Mouse (Mus musculus) embryonic facial prominence, embryonic 15.5 days (tissue): Measurements from ENCODE around the gene Grm4. TPM values are rescaled to one million over a fixed set of nuclear protein-coding genes. Genes with fewer than 3 reads are reported as not detected.
A peak's percentile ranks its signal among the peaks of the same experiment; 100 is the strongest.

Source experiments
- ATAC-seq: fragments of 200-750 bp; cut with Nextera tagmentation; 2 replicates; pipeline ENCODE4 v1.8.0; 2017; ENCODE audit warnings: low read depth, moderate TSS enrichment; ENCODE audit not compliant: insufficient number of reproducible peaks, low FRiP score, low TSS enrichment
- H3K27ac ChIP-seq: fragments of 300-500 bp; sonication (generic); replicated peaks from 2 replicates; pipeline ENCODE4 v1.5.1; 2015; ENCODE audit warnings: mild to moderate bottlenecking, inconsistent platforms
- H3K27me3 ChIP-seq: fragments of 300-500 bp; sonication (generic); 2 replicates; pipeline ENCODE4 v1.6.1; 2015; ENCODE audit warnings: inconsistent platforms
- H3K36me3 ChIP-seq: fragments of 300-500 bp; sonication (generic); 2 replicates; pipeline ENCODE4 v1.6.1; 2015; ENCODE audit warnings: mild to moderate bottlenecking, inconsistent platforms
- H3K4me1 ChIP-seq: fragments of 300-500 bp; sonication (generic); 2 replicates; pipeline ENCODE4 v1.6.1; 2015; ENCODE audit warnings: inconsistent platforms
- H3K4me2 ChIP-seq: fragments of 300-500 bp; sonication (generic); replicated peaks from 2 replicates; pipeline ENCODE4 v1.6.1; 2015; ENCODE audit warnings: mild to moderate bottlenecking, inconsistent platforms
- H3K4me3 ChIP-seq: fragments of 300-500 bp; sonication (generic); replicated peaks from 2 replicates; pipeline ENCODE4 v1.5.1; 2015; ENCODE audit warnings: mild to moderate bottlenecking, inconsistent platforms
- H3K9ac ChIP-seq: fragments of 300-500 bp; sonication (generic); 2 replicates; pipeline ENCODE4 v1.6.1; 2015; ENCODE audit warnings: inconsistent platforms
- H3K9me3 ChIP-seq: fragments of 300-500 bp; sonication (generic); replicated peaks from 2 replicates; pipeline ENCODE4 v1.6.1; 2016; ENCODE audit warnings: inconsistent platforms
- WGBS: fragments of 180-500 bp; shearing (Covaris S2); methylation state at CpG from one replicate; pipeline ENCODE4 v1.1.7; 2015; 5-methylcytosine and 5-hydroxymethylcytosine counted together
- polyA plus RNA-seq: library from polyadenylated mRNA; unstranded; fragments of >200 nt; fragmentation: Nextera tagmentation; extraction: Ambion mirVana; gene quantifications from 2 replicates; pipeline ENCODE4 v1.2.1, GENCODE M21; 2015

Gene Grm4
- polyA plus RNA-seq, 1 experiment from 2014 or later: 0.85 TPM

DNA sequence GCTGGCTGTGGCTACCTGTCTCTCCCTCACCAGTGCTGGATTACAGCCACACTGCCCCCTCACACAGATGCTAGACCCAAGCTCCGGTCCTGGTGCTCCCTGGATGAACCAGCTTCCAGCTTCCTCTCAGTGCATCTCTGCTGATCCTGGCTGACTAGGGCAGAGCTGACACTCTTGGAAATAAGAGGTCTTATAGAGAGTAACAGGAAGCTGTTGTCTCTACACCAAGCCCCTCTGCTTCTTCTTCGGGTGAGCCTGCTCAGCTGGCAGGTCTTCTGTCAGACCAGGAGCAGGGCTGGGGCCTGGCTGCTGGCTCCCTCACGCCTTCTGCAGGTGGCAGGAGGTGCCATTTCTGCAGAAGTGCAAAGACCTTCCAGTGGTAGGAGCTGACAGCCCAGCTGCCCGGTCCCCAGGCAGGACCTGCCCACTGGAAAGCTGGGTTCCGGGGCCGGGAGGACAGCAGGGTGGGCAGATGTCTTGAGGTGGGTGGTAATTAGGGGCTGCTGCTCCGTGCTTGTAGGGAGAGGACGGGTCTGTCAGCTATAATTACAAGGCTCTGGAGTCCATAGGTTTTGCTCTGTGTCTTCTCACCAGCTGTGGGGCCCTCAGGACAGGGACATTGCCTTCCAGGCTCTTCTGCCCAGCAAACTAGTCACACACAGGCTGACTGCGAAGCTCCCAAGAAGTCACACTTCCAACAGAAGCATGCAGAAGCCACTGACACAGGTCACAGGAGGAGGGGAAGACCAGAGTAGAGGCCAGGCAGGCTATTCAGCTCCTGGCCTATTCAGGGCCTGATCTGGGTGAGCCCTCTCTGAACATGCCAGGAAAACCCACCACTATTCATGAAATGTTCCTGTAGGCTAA lies 10.7 kb downstream of the Grm4 start:
- 55% methylated on average over 9 of the region's 9 CpGs for WGBS
- no peak overlapping the region for H3K27ac ChIP-seq

DNA sequence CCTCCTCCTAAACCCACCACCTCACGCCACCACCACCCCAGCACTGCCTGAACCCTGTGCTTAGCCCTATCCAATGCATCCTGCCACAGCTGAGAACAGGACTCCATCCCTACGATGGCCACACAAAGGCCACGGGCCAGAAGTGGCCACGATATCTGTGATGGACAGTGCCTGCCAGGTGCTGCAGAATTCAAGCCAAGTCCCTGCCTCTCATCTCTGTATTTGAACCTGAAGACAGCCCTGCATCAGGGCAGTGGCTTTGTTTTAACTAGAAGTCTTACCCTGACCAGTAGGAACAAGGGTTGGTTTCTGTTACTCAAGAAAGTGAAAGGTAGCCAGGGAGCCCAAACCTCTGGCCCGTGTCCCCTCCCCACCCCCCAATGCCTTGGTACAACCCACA lies 12.1 kb downstream of the Grm4 start:
- Histone ChIP-seq H3K27ac (no peak overlapping the region), H3K9me3 (no peaks in the 10 kb centered on the region), H3K4me3 (no peak overlapping the region), H3K27me3 (peaks cover 56% of the 10 kb centered on the region), H3K4me2 (no peak overlapping the region), H3K36me3 (no peaks in the 10 kb centered on the region), H3K9ac (no peak overlapping the region), H3K4me1 (peaks cover 42% of the 10 kb centered on the region)
- ATAC-seq: no peak
- 78% methylated on average over 5 of the region's 5 CpGs for WGBS

More for the DNA sequence above, 10.7 kb downstream of the Grm4 start:
- H3K4me3 ChIP-seq: no peak overlapping the region
- H3K9ac ChIP-seq: no peak overlapping the region
- H3K4me2 ChIP-seq: no peak overlapping the region
- peaks cover 65% of the 10 kb centered on the region for H3K27me3 ChIP-seq
- H3K4me1 ChIP-seq: peaks cover 36% of the 10 kb centered on the region
- no peaks in the 10 kb centered on the region for H3K36me3 ChIP-seq
- no peak for ATAC-seq
- H3K9me3 ChIP-seq: no peaks in the 10 kb centered on the region

DNA sequence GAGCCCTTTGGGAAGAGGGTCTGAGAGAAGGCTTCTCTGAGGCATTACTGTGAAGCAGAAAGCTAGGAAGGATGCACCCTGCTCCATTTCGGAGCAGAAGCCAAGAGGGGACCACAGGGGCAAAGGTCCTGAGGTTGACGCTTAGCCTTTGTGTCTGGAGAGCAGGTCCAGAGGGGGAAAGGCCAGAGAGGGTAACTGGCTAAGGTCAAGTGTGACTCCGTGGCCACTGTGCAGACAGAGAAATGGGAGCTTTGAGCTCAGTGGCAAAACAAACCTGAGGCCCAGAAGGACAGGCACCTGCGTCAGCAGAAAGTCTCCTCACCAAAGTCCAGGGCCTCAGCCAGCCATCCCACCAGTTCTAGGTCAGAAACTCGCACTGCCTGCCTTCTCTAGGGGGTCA lies 12.7 kb downstream of the Grm4 start:
- no peaks in the 10 kb centered on the region for H3K9me3 ChIP-seq
- 66% methylated on average over 5 of the region's 5 CpGs for WGBS
- no peak overlapping the region for H3K4me2 ChIP-seq
- no peak overlapping the region for H3K4me3 ChIP-seq
- no peak overlapping the region for H3K27ac ChIP-seq
- ATAC-seq: no peak
- no peaks in the 10 kb centered on the region for H3K36me3 ChIP-seq
- peaks cover 54% of the 10 kb centered on the region for H3K27me3 ChIP-seq
- H3K9ac ChIP-seq: no peak overlapping the region
- peaks cover 37% of the 10 kb centered on the region for H3K4me1 ChIP-seq

DNA sequence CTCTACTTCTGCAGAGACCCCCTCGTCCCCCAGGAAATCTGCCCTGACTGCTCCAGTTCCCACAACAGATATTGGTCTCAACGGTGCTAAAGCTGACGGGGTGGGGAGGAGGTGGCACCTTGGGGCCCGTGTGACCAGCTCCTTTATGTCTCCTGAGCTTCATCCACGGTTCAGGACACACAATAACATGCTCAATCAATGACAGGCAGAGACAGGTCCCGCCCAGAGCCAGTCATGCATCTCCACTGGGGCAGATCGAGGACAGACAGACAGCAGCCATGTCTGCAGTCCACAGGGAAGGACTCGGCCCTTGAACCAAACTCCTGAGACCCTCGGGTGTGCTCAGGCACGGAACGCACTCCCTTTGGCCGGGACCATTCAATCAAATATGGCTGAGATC lies 13.2 kb downstream of the Grm4 start:
- peaks cover 32% of the 10 kb centered on the region for H3K4me1 ChIP-seq
- no peak for ATAC-seq
- no peak overlapping the region for H3K9ac ChIP-seq
- 70% methylated on average over 12 of the region's 12 CpGs for WGBS
- H3K27me3 ChIP-seq: peaks cover 52% of the 10 kb centered on the region
- H3K4me2 ChIP-seq: no peak overlapping the region
- no peaks in the 10 kb centered on the region for H3K36me3 ChIP-seq
- no peaks in the 10 kb centered on the region for H3K9me3 ChIP-seq
- H3K4me3 ChIP-seq: no peak overlapping the region
- no peak overlapping the region for H3K27ac ChIP-seq

DNA sequence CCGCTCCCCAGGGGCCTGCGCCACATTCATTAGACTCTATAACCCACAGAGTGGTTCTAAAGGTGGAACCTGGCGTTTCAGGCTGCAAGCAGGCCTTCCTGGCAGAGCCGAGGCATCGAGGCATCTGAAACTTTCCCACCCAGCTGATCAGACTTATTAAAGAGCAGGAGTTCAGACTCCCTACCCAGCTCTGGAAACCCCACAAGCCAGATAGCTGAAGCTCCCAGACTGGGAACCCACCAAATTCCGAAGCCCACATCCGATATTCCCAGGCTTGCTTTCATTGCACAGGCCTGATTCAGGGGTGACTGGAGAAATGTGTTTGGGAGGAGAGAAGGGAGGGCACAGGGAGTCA lies 13.6 kb downstream of the Grm4 start:
- peaks cover 52% of the 10 kb centered on the region for H3K27me3 ChIP-seq
- H3K4me2 ChIP-seq: no peak overlapping the region
- no peak for ATAC-seq
- no peak overlapping the region for H3K9ac ChIP-seq
- H3K4me3 ChIP-seq: no peak overlapping the region
- no peaks in the 10 kb centered on the region for H3K36me3 ChIP-seq
- H3K9me3 ChIP-seq: no peaks in the 10 kb centered on the region
- H3K4me1 ChIP-seq: peaks cover 28% of the 10 kb centered on the region
- WGBS: 89% methylated on average over 7 of the region's 7 CpGs
- no peak overlapping the region for H3K27ac ChIP-seq

DNA sequence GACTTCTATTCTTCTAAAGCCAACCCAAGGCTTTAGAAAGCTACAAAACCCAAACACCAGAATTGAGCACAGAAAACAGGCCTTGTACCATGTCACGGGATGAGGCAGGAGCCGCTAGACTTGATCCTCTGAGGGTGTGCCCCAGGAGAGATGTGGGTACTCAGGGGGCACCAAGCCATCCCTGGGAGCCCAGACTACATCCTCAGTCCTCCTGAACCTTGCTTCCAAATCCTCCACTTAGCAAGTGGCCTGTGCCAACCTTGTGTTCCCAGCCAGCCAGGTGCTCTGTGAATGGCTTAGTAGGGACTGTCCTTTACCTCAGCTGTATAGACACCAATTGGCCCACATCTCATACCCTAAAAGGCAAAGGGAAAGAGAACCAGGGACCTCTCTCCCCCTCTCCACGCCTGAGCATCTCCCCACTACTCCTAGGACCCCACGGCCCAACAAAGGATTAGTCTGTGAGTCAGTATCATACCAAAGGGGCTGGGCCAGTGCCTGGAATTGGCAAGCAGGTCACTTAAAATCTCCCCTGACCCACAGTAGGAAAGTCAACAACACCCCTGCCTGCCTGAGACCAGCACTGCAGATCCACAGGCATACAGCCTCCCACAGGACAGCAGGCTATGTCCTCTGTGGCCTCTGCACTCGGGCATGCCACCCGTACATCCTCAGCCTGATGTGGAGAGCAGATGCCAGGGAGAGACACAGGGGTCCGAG lies 14.2 kb downstream of the Grm4 start:
- Histone ChIP-seq H3K4me2 (no peak overlapping the region), H3K27me3 (peaks cover 51% of the 10 kb centered on the region), H3K27ac (no peak overlapping the region), H3K9ac (no peak overlapping the region), H3K36me3 (no peaks in the 10 kb centered on the region), H3K4me1 (peaks cover 27% of the 10 kb centered on the region), H3K9me3 (no peaks in the 10 kb centered on the region), H3K4me3 (no peak overlapping the region)
- 85% methylated on average over 7 of the region's 7 CpGs for WGBS
- ATAC-seq: no peak

DNA sequence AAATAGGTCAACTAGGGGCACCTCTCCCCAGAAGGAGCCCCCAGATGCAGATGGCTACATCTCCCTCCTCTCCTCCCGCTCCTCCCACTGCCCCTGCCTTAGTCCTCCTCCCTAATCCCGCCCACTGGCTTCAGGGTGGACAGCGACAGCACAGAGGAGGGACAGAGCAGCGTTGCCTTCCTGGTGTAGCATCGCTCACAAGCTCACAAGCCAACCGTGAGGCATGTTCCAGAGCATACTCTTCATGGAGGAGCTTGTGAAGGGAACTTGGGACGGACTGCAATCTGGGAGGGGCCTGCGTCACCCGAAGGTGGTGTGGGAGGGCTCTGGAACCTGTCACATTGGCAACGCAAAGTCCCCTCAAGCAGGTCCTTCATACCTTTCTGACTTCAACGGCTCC lies 14.8 kb downstream of the Grm4 start:
- Histone ChIP-seq H3K27me3 (peaks cover 44% of the 10 kb centered on the region), H3K27ac (no peak overlapping the region)

DNA sequence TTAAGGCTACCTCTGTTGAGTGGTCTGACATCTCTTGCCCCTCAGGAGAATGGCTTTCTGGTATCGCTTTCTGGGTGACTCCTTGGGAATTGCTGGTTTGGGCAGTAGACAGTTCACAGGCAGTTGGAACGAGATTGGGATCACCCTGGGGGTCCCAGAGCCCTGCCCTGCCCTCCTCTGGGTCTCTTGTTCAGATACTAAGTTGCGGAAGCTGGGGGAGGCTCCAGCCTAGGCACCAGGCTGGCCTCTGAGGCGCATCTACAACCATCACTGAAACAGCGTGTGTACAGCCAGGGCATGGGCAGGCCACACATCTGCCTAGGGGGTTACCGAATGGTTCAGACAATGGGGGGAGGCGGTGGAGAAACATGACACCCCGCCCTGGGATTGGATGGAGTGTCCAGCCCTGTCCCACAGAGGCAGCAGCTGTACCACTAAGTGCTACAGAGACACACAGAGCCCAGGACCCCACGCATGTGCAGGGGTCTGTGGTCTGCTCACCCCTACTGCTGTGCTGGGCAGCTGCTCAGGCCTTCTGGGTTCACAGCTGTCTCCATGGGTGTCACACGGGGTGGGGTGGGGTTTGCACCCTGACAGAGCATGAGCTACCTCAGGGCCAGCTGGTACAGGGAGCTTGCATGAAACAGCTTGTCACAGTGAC lies 15.9 kb downstream of the Grm4 start:
- H3K36me3 ChIP-seq: no peaks in the 10 kb centered on the region
- no peak overlapping the region for H3K9ac ChIP-seq
- peak; percentile 76 for ATAC-seq
- H3K9me3 ChIP-seq: no peaks in the 10 kb centered on the region
- no peak overlapping the region for H3K4me2 ChIP-seq
- 14% methylated on average over 10 of the region's 10 CpGs for WGBS
- no peak overlapping the region for H3K27ac ChIP-seq
- H3K4me1 ChIP-seq: peaks cover 39% of the 10 kb centered on the region
- H3K4me3 ChIP-seq: no peak overlapping the region
- peaks cover 38% of the 10 kb centered on the region for H3K27me3 ChIP-seq

More for the DNA sequence above, 14.8 kb downstream of the Grm4 start:
- no peak overlapping the region for H3K4me3 ChIP-seq
- ATAC-seq: no peak
- no peaks in the 10 kb centered on the region for H3K36me3 ChIP-seq
- no peaks in the 10 kb centered on the region for H3K9me3 ChIP-seq
- H3K4me1 ChIP-seq: peaks cover 31% of the 10 kb centered on the region
- 50% methylated on average over 11 of the region's 11 CpGs for WGBS
- H3K9ac ChIP-seq: no peak overlapping the region
- H3K4me2 ChIP-seq: no peak overlapping the region

DNA sequence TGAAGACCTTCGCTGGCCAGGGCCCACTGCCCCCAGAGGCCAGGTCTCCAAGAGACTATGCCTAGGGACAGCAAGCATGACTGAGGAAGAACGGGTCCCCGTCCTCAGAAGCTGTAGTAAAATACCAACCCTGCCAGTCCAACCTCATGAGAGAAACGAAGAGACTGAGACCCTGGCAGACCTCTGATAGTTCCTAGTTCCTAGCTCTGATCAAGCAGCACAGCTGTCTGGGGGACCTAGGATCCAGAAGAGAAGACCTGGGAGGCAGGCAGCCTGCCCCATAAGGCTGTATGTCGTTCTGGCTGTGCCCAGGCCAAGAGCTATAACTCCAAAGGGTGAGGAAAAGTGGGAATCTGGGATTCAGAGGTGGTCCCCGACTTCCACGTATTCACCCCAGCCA lies 17.3 kb downstream of the Grm4 start:
- Histone ChIP-seq H3K27me3 (peaks cover 24% of the 10 kb centered on the region), H3K4me1 (peaks cover 39% of the 10 kb centered on the region)
- WGBS: 68% methylated on average over 7 of the region's 7 CpGs

DNA sequence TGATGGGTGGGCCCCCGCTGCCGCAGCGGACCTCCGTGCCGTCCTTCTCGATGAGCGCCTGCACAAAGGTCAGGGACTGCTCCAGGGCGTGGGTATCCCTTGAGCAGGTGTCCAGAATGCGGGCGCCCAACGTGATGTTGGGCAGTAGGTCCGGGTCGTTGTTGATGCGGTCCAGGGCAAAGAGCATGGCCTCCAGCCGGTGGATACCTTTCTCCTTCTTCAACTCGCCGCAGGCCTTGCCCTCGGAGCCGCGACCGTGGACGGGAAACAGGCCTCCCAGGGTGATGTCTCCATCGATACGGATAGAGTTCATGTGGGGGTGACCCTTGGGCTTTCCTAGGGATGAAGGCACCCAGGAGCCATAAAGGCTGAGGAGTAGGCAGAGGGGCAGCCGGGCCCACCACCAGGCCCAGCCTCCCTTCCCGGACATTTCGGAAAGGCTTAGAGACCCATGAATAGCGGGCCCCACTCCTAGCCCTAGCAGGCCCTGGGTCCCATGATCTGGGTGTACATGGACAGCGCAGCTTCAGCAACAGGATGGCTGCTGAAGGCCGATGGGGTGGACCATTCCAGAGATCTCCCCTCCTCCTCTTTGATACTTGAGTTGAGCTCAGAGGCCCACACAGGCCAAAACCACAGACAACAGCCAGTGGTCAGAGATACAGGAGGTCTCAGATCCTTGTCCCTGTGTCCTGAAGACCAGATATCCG lies 18.3 kb downstream of the Grm4 start:
- Histone ChIP-seq H3K36me3 (no peaks in the 10 kb centered on the region), H3K27me3 (peaks cover 24% of the 10 kb centered on the region), H3K9me3 (no peaks in the 10 kb centered on the region), H3K4me2 (no peak overlapping the region), H3K4me3 (no peak overlapping the region), H3K9ac (no peak overlapping the region), H3K27ac (no peak overlapping the region), H3K4me1 (peaks cover 39% of the 10 kb centered on the region)
- WGBS: 61% methylated on average over 31 of the region's 31 CpGs
- no peak for ATAC-seq

More for the DNA sequence above, 17.3 kb downstream of the Grm4 start:
- no peak overlapping the region for H3K9ac ChIP-seq
- no peak overlapping the region for H3K4me2 ChIP-seq
- H3K36me3 ChIP-seq: no peaks in the 10 kb centered on the region
- ATAC-seq: no peak
- no peaks in the 10 kb centered on the region for H3K9me3 ChIP-seq
- H3K27ac ChIP-seq: no peak overlapping the region
- H3K4me3 ChIP-seq: no peak overlapping the region

DNA sequence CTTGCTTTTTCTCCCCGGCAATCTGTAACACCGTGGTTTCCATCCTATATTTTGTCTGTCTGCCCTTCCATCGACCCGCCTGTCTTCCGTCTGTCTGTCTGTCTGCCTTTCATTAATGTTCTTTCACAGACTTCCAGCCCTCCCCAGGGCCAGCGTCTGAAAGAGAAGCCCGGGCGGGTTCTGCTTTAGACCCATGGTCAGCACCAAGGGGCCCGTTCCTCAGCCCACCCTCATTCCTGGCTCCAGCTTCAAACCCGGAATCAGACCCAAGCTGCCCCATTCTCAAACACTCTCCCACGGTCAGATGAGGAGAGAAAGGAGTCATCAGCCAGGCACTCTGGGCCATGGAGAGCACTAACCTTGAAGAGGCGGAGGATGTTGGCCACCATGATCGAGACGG lies 18.9 kb downstream of the Grm4 start:
- Histone ChIP-seq H3K36me3 (no peaks in the 10 kb centered on the region), H3K4me1 (peaks cover 39% of the 10 kb centered on the region), H3K4me3 (0 out of 2 replicates have a peak overlapping the region, but pooled peaks have one; percentile 10), H3K9me3 (no peaks in the 10 kb centered on the region), H3K27ac (no peak overlapping the region), H3K9ac (no peak overlapping the region), H3K27me3 (peaks cover 24% of the 10 kb centered on the region), H3K4me2 (peak overlapping the region; percentile 29)
- no peak for ATAC-seq
- 30% methylated on average over 14 of the region's 14 CpGs for WGBS
